Mouse (Mus musculus) left cerebral cortex, adult 9 months (tissue): ENCODE measurements around the gene H2afb3.
"Not testable (repeated sequence)": the region's sequence is repeated elsewhere in the genome, so short reads cannot be mapped to it uniquely, and the experiment has no call there.

Source experiments
- DNase-seq, 2 experiments: peaks; one replicate each; pipeline ENCODE4 v3.0.0; 2022; ENCODE audit warnings: low spot score in 2 of 2

Gene H2afb3

GRCm38 (mm10) chrX:120312995-120313394 is at the start of gene H2afb3:
Gene H2afb3, minus strand, starts transcription at chrX:120313095.
- not testable (repeated sequence) for DNase-seq

DNA sequence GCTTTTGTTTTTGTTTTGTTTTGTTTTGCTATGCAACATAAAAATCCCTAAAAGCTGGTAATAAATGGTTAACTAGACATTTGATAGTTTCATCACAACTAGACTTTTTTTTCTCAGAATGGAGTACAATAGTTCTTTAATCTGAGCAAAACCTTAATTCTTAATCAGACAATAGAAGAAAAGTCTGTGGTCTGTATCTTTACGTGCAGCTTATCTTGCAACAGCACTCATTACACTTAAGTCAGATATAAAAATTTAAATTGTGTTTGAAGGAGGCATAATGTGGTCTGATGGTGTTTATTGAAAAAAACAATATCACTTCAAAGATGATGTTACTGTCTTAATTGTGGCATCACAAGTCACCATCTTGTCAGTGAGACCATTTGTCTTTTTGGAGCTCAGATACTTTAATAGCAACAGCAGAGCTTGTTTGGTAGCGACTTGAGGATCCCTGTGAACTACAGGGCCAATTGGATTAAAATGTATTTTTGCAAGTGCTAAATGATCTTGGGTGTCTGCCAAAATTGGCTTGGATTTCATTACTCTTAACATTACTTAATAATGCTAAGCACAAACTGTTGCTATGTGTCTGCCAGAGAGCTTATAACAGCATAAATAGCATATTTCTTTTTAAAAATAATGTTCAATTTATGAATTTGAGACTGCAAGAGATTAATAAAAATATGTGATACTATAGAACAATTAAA is 11.3 kb downstream of the H2afb3 start:
- no peak for DNase-seq

DNA sequence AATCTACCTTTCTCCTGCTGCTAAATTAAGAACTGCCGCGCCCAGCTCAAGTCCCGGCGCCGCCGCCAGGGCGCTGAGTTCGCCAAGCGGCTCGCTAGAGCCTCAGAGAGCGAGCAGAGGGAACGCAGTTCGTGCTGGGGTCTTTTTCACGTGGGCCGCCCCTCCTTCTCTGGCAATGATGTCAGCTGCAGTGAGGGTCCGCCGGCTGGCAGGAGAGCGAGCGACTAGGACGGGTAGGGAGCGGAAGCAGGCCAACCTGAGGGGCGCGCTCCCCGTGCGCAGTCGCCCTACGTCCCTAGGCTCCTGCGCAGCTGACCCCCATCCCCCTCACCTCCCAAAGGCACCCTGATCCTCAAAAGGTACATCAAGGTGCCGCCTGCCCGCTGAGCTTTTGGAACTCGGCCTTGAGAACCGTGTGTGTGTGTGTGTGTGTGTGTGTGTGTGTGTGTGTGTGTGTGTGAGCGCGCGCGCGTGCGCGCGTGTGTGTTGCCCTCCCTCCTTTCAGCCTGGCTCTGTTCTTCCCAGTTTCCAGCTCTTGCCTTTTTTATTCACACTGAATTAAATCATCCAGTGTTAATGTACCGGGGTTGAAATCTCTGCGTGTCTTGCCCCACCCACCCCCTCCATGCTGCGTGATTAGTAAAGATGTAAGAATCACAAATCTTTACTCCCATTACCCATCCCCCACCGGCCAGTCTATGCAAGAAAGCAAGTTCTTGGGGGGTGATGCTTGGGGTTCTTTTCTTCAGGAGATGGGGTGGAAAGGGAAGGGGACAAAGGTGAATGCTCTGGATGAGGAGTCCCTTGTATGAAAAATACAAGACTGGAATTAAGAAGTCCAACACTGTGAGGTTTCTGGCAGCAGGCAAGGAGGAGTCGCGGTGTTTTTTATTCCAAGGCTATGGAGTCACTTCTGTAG is 19.8 kb downstream of the H2afb3 start:
- no peak for DNase-seq

DNA sequence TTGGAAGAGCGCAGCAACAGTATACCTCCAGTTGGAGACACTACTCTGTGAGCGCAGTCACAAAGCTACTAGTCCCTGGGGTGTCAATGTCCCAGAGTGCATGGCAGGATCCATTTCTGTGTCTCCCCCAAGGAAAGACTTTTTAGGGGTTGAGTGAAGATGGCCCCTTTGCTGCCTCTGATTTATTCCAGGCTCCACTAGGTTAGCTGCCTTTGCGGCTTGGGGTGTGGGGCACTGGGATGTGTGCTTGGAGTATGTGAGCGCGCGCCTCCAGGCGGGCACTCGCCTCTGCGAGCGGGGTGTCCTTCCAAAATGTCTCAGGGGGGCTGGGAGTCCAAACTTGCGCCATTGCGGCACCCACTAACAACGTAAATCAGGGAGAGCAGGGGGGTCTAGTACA is 21.2 kb downstream of the H2afb3 start:
- DNase-seq = no peak

DNA sequence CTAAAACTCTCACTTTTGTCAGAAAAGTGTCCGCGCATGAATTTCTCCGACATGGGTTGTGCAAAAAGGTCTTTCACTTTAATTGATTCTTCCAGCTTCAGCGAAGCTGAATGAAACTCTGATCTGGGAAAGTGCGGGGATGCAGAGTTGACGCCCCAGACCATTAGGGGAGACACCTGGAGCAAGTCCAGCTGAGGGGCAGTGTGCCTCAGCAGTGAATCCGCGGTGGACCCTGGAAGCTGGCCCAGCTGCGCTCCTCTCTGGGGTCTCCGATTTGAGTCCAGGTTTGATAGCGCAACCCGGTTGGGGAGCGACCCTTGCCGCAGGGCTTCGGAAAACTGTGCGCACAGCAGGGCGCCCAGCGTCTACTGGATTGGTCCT is 22.0 kb downstream of the H2afb3 start:
- no peak for DNase-seq

DNA sequence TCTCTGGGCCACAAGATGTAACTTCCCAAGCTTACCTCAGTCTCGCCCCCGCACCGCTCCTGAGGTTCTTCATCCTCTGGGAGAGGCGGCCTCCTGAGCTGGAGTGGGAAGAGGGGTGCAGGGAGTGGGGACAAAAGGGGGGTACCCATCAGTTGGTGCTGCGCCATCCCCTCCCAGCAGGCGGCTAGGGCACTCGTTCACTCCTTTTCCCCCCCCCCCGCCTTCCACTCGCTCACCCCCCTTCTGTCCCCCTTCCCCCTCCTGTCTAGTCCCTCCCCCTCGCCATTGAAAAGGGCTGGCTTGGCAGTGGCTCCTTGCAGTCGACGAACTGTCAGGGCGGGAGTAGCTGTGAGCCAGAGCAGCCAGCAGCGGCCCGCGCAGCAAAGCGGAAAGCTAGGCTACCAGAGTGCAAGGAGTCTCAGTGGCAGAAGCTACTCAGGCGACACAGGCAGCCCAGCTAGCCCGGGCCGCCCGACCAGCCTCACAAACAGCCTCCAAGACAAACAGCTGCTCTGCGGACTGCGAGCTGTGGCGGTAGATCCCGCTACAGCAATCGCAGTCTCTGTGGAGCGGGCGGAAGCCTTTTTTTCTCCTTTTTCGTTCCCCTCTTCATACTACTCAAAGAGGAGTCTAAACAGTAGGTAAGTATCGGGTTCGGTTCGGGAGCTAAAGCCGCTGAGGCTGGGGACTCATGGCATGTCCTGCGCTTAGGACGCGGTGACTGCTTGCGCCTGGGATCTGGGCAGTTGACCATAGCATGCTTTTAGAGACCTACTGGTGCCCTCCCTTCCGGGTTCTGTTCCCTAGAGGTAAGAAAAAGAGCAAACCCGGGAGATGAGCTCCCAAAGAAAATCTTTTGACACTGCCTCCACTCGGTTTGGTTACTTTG is 22.6 kb downstream of the H2afb3 start, which contains the start of gene Pcdh11x:
Gene Pcdh11x, plus strand, starts transcription at position 249 of the 889 bp plus-strand sequence.
- DNase-seq = peak; percentile 33 to 44

DNA sequence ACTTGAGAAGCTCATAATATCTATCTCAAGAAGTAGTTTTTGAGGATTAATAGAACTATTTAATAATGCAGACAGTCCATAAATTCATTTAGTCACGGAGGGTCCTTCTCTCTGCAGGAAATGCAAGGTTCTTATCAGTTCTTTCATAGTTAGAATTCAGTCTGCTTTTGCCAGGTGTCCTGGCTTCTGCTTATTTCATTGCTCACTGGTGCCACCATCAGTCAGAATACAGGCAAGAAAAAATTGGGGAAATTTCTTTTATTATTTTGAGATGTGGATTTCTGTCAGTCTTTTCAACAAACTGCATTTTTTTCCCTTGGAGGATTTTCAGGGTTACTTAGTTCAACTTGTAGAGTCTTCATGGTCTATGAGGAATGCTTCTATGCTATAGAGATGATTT is 25.4 kb downstream of the H2afb3 start:
- no peak for DNase-seq

GRCm38 (mm10) chrX:120285522-120285921 is 27.4 kb downstream of the H2afb3 start:
- no peak for DNase-seq
